In the genomic region with DNA sequence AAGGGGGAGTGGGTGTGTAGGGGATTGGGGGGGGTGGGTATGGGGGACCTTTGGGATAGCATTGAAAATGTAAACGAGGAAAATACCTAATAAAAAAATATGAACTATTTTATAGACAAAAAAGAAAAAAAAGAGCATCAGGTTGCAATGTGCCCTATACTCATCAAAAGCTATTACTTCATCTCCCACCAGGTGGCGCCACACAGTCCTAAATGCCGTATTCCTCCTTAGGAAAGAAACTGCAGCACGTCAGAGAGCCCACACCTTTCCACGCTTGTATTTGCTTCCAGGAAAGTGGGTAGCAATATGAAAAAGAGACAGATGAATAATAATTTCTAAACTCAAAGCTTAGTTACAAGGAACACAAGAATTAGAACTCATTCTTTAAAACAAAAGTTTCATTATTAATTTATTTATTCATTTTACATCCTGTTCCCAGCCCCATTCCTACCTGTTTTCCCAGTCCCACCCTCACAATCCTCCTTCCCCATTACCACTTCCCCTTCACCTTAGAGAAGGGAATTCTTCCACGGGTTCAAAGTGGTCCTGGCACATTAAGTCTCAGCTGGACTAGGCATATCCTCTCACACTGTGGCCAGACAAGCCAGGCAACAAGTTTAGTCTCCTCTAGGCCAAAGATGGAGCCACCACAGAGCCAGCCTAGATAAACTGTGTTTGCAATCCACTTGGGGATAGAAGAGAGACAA, we compare ENCODE assay signal across 8 mouse cellular contexts.
DNase-seq lines count a peak whose midpoint lies in the region; ATAC-seq lines count a peak whose summit lies in the region.

No protein-coding gene starts in this region.

- H3K4me2 ChIP-seq in forebrain, embryonic 15.5 days (replicated peaks): no peak overlapping the region
- no peak overlapping the region for H3K4me2 ChIP-seq in kidney, embryonic 14.5 days (replicated peaks; ENCODE audit: low read depth, low read length)
- no peak overlapping the region for H3K4me2 ChIP-seq in neural tube, embryonic 14.5 days (ENCODE audit: low read depth, low read length)

- H3K9ac ChIP-seq in forebrain, embryonic 15.5 days (replicated peaks): no peak overlapping the region
- H3K9ac ChIP-seq in kidney, embryonic 14.5 days (ENCODE audit: low read depth, low read length): no peak overlapping the region
- no peak overlapping the region for H3K9ac ChIP-seq in neural tube, embryonic 14.5 days (replicated peaks; ENCODE audit: low read depth, low read length)

- peak; percentile 54 for DNase-seq in heart, postnatal 4 days
- no peak for DNase-seq in heart, adult 9 months (ENCODE audit: low spot score in 2 of 2)
- peak; percentile 71 for DNase-seq in limb, embryonic 10.5 days (ENCODE audit: low spot score)
- no peak for DNase-seq in T-cell, adult 2 months (ENCODE audit: low spot score)

- no peak overlapping the region for H3K27ac ChIP-seq in forebrain, embryonic 15.5 days (replicated peaks)
- no peak overlapping the region for H3K27ac ChIP-seq in kidney, embryonic 14.5 days (ENCODE audit: low read depth, low read length)
- H3K27ac ChIP-seq in limb, embryonic 10.5 days: no peak overlapping the region
- H3K27ac ChIP-seq in neural tube, embryonic 14.5 days (ENCODE audit: low read depth, low read length): no peak overlapping the region

- H3K27me3 ChIP-seq in forebrain, embryonic 15.5 days: no peaks in the 10 kb centered on the region
- H3K27me3 ChIP-seq in kidney, embryonic 14.5 days (ENCODE audit: control insufficient read depth, insufficient read depth, low read length): no peaks in the 10 kb centered on the region
- no peaks in the 10 kb centered on the region for H3K27me3 ChIP-seq in limb, embryonic 10.5 days (ENCODE audit: low read depth, poor library complexity, severe bottlenecking)
- no peaks in the 10 kb centered on the region for H3K27me3 ChIP-seq in neural tube, embryonic 14.5 days (ENCODE audit: control insufficient read depth, insufficient read depth, low read length)

- peak; percentile 76; the same call in 1 of the 2 replicates for ATAC-seq in cerebellum, adult (ENCODE audit: insufficient number of reproducible peaks, low FRiP score, low TSS enrichment)
- ATAC-seq in forebrain, embryonic 15.5 days (replicated peaks): peak; percentile 95
- ATAC-seq in kidney, embryonic 14.5 days (ENCODE audit: low FRiP score, low TSS enrichment): peak; percentile 91; the same call in 1 of the 2 replicates
- ATAC-seq in neural tube, embryonic 14.5 days (ENCODE audit: low read depth): peak; percentile 95

- H3K9me3 ChIP-seq in forebrain, embryonic 15.5 days: no peaks in the 10 kb centered on the region
- no peaks in the 10 kb centered on the region for H3K9me3 ChIP-seq in kidney, embryonic 14.5 days (ENCODE audit: control insufficient read depth, low read length)
- no peaks in the 10 kb centered on the region for H3K9me3 ChIP-seq in limb, embryonic 10.5 days (replicated peaks)
- H3K9me3 ChIP-seq in neural tube, embryonic 14.5 days (ENCODE audit: control insufficient read depth, low read length): no peaks in the 10 kb centered on the region

- H3K4me3 ChIP-seq in forebrain, embryonic 15.5 days: no peak overlapping the region
- H3K4me3 ChIP-seq in kidney, embryonic 14.5 days (ENCODE audit: low read length): no peak overlapping the region
- H3K4me3 ChIP-seq in limb, embryonic 10.5 days: no peak overlapping the region
- no peak overlapping the region for H3K4me3 ChIP-seq in neural tube, embryonic 14.5 days (ENCODE audit: low read depth, low read length)

- WGBS in forebrain, embryonic 15.5 days: 21% methylated on average over 6 of the region's 6 CpGs
- WGBS in kidney, embryonic 14.5 days: 20% methylated on average over 6 of the region's 6 CpGs
- WGBS in limb, embryonic 10.5 days: 30% methylated on average over 6 of the region's 6 CpGs
- WGBS in neural tube, embryonic 14.5 days: 12% methylated on average over 6 of the region's 6 CpGs

- H3K4me1 ChIP-seq in forebrain, embryonic 15.5 days: no peaks in the 10 kb centered on the region
- H3K4me1 ChIP-seq in kidney, embryonic 14.5 days (ENCODE audit: control insufficient read depth, insufficient read depth, low read length): no peaks in the 10 kb centered on the region
- H3K4me1 ChIP-seq in limb, embryonic 10.5 days: no peaks in the 10 kb centered on the region
- no peaks in the 10 kb centered on the region for H3K4me1 ChIP-seq in neural tube, embryonic 14.5 days (ENCODE audit: control insufficient read depth, insufficient read depth, low read length)

- no peaks in the 10 kb centered on the region for H3K36me3 ChIP-seq in forebrain, embryonic 15.5 days
- H3K36me3 ChIP-seq in kidney, embryonic 14.5 days (ENCODE audit: control insufficient read depth, insufficient read depth, low read length): no peaks in the 10 kb centered on the region
- H3K36me3 ChIP-seq in limb, embryonic 10.5 days: no peaks in the 10 kb centered on the region
- no peaks in the 10 kb centered on the region for H3K36me3 ChIP-seq in neural tube, embryonic 14.5 days (ENCODE audit: control insufficient read depth, insufficient read depth, low read length)

Comparison
In these comparisons a context has a peak if more than half of its experiments do, and no peak if none do; other contexts are left out.
1. DNase-seq: peak in heart, postnatal 4 days (single experiment) and limb, embryonic 10.5 days (single experiment); none in heart, adult 9 months (0 of 2) and T-cell, adult 2 months (single experiment).
2. Peak in every context shown above with its lines, with median percentiles within 50 percentile points of each other: ATAC-seq.